Mouse (Mus musculus) A20 (cell line): ENCODE results near the gene Col9a1.

ENCODE experiments used
- DNase-seq: peaks from one replicate; pipeline ENCODE4 v3.0.0-alpha.2; 2011; ENCODE audit warnings: low read depth, low spot score

The Col9a1 gene

DNA sequence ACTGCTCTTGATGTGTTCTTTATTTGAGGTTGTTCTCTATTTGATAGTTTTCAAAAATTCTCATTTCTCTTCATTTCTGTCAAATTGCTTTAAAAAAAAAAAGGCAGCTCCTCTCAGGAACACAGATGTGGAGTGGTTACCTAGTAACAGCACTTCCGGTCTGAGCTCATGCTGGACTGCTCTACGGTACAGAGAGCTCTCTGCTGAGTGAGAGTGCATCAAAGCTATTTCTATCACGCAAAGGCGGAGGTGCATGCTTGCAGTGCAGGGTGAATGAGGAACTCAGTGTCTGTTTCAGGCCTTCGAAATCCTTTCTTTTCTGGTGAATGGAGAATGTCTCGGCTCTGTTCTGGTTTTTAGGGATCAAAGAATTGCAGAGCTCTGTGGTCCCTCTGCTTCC, 41.6 kb downstream of the Col9a1 start:
- DNase-seq = peak; percentile 83

DNA sequence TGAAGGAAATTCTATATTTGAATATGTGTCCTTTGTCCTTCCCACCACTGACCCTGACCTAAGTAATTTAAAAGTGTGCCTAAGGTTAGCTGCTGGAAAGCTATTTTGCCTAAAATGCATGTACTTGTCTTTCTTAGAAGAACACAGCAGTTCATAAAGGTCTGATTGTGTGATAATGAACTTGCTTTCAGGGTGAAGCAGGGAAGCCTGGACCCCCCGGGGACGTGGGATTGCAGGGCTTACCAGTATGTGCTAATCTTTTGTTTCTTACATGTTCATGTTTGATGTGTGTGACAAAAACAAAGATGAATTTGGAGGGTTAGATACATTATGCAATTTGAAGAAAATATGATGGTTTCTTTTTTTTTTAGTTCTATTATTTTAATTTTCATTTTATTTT, 44.8 kb downstream of the Col9a1 start:
- no peak for DNase-seq

DNA sequence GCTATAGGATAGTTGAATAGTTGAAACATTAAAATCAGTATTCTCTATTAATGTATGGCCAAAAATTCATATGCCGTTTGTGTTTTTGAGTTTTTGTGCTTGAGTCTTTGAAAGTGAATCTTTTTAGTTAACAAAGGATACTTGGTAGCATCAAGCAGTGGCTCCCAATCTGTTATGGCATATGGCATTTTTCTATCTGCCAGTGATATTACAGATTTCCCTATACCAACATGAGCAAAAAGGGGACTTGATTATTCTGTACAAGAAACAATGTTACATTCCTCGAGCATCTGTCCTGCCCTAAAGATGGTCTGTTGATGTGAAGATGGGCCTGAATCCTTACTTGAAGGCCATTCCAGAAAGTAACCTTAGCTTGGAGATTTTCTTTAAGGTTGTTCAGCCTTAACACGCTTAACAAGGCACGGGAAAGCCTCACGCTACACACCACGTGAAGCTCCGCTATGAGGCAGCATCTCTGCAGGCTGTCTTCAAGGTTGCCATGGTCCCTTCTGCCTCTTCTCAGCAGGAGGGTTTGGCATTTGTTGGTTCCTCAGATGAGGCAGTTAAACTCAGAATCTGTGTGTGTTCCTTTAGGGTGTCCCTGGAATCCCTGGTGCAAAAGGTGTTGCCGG, 45.7 kb downstream of the Col9a1 start:
- DNase-seq = no peak

DNA sequence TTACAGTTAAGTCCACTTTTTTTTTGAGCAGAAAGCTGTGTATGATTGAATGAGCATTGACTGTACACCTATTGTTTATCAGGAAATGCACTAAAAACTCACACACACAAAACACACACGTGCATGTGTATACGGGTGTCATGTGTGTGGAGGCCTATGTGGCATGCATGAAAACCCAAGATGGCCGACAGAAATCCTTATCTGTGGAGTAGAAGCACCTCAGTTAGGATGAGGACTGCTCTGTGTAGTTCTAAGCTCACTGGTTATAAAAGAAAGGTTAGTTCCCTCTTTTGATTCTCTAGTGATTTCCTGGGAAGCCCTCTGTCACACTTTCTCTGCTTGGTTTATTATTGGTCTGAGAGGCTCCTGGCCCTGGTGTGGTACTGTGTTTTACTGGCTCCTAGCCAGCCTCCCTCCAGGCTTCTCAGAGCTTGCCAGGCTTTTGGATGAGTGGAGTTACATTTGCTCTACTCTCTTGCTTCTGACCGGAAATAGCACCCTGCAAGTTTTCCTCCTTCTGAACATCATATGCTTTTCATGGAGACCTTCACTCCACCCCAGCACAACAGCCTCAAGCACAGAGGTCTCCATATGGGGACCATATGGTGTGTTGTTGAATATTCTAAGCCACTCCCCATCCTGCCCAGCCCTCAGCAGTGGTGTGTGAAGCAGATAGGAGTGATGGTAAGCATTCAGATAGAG, 48.6 kb downstream of the Col9a1 start:
- DNase-seq = no peak

DNA sequence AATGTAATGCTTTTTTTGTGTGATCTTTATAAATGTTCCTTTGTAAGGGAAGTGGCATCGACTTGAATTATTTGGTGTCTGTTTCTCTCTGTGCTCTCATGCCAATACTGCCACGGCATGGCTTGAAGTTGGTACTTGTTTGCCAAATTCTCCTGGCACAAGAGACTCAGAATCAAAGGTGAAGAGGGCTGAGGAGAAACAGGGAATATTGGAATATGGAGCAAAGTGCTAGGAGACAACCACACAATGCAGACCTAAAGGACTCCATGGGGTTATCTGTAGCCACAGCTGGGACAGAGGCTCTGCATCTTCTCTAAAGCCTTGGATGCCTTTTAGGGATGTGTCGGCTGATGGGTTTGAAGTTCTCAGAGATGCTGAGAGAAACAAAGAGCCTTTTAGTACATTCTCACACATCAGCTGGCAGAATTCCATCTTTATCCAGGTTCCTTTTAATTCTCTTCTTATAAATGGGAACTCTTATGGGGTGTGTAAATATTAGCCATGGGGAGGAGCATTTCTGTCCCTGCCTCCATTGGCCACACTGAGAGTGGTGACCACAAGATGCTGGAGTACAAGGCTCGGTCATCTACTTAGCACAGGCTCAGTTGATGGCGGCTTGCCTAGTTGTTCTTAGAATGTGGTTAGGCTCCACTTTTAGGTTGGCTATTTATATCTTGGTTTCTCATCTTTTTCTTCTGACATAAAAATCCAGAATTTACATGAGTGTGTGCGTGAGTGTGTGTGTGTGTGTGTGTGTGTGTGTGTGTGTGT, 49.7 kb downstream of the Col9a1 start:
- DNase-seq = no peak

DNA sequence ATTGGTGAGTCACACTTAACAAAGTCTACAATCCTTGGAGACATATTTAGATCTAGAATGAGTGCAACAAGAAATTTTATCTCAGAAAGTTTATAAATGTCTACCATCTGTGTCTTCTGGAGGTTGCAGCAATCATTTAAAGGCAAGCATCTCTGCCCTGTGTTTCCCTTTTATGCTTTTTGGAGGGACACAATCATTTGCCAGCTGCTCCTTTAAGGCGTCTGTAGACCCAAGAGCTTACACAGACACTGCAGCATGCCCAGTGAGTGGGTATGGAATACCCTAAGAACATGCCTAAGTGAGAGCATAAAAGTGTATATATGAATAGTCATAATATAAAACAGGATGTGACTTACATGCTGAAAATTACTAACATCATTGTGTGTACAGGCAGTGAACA, 52.1 kb downstream of the Col9a1 start:
- DNase-seq = no peak

DNA sequence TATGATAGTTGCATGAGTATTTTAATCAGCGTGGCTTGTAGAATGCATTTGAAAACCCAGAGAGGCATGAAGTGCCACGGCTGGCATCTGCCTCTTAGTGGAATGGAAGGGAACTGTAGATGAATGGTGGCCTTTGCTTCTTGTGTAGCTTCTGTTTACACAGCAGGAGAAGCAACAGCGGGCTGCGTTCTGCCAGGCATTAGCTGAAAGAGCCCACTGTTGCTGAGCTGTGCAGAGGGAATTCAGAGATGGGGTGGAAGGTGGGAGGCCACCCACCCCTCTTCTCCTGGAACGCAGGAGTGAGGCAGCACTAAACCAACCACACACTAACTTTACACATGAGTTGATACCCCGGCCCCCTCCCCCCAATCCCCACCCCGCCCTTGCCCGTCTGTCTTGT, 53.0 kb downstream of the Col9a1 start:
- no peak for DNase-seq

DNA sequence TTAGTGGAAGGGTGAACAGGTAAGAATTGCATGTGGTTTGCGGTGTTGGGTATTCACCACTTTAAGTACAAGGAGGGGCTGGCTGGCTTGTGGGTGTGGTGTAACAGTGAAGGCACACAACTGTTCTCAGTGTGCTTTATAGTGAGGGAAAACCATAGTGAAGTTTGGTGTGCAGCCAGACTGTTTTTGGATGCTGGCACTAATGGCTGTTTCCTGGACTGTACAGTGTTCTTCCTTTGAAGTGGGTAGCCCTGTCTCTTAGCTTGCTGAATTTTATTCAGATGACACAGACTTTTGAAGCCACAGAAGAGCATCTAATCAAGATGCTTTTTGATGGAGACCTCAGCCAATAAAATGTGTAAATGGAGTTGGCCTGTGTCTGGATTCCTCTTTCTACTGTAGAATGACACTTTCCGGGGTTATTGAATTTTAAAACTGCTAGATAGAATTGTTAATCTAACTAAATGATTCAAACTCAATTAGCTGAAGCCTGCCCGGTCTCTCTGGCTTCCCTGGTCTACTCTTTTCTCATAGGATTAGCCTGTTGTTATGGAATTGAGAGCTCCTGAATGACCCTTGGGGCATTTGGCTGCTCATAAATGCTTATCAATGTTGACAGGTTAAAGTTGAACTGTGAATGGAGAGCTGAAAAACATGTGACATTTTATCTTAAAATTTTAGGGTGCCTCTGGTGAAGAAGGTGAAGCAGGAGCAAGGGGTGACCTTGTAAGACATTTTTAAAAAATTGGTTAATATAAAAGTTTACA, 54.3 kb downstream of the Col9a1 start:
- DNase-seq = no peak

DNA sequence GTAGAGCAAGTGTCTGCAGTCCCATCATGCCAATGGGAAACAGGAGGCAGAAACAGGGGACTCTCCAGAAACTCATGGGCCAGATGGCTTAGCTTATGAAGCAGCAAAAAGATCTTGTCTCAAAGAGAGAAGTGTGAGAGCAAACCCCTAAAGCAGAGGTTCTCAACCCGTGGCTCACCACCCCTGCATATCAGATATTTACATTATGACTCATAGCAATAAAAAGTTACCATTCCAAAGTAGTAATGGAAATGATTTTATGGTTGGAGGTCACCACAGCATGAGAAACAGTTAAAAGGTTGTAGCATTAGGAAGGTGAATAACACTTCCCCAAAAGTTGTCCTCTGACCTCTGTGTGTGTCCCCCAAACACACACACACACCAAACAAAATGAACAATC, 58.9 kb downstream of the Col9a1 start:
- no peak for DNase-seq

DNA sequence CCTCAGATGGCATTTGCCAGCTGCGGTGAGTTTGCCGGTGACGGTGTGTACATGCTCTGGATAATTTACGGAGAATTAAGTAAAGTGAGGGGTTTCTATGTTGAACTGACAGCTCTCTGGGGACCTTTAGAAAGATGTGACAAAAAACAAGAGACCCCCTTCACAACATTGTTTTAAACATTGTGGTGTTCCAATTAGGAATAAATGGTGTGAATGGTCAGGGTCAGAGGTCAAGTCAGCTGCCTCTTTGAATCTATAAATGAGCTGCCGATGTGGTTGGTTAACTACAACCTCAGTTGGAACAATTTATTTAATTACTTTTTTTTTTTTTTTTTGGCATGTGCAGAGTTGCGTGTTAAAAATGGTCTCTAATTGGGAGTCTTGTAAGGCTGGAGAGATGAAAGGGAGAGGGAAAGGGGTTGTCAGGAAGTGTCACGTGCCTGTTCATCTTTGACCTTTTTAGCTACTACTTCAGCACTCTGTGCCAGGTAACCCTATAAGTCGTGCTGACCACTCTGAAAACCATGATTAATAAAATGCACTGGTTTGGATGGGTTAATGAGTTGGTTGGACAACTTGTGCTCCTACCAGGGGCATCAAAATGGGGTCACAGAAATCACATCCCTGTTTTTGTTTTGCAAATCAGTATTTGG, 62.8 kb downstream of the Col9a1 start:
- DNase-seq = no peak

DNA sequence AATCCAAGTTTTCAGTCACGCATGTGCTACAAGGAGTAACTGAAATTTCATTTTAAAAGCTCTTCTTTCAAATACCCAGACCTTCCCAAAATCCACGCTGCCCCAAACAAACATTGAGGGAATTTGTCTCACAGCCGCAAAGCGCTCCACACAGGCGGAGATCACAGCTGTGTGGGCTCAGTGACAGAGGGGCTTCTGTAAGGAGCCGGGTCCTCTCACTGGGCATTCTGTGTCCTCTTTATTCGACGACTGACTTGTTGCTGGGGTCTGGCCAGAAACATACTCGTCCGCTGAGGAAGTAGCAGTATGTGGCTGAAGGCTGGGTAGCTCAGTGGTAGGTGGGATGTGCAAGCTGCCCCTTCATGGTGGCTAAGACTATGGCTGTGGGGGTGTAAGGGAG, 67.5 kb downstream of the Col9a1 start:
- no peak for DNase-seq

DNA sequence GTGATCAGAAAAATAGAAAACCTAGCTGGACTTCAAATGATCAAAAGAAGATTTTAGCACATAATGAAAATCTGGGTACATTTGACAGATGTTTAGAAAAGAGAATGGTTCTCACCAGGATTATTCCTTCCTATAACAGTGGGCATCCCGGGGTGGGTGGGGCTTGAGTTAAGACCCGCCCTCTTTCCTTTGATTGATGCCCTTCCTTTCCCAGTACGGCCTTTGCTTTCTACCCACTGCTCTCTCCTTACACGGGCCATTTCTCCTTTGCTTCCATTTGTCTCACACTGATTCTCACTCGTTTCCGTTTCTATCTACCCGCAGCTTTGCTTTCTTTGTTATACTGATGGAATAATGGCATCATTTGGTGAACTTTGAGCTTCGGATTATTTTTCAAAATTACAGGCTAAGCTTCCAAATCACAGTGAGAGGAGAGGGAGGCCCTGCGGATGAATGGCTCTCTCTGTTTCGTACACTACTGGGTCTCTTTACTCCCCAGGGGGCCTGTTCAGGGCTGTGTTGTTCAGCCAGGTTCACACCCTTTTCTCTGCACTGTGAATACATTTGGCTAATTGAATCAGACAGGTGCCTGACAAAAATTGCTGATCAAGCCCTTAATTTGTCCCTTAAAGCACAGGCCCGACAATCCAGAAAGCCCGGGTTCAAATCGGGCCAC, 68.4 kb downstream of the Col9a1 start:
- DNase-seq = no peak

DNA sequence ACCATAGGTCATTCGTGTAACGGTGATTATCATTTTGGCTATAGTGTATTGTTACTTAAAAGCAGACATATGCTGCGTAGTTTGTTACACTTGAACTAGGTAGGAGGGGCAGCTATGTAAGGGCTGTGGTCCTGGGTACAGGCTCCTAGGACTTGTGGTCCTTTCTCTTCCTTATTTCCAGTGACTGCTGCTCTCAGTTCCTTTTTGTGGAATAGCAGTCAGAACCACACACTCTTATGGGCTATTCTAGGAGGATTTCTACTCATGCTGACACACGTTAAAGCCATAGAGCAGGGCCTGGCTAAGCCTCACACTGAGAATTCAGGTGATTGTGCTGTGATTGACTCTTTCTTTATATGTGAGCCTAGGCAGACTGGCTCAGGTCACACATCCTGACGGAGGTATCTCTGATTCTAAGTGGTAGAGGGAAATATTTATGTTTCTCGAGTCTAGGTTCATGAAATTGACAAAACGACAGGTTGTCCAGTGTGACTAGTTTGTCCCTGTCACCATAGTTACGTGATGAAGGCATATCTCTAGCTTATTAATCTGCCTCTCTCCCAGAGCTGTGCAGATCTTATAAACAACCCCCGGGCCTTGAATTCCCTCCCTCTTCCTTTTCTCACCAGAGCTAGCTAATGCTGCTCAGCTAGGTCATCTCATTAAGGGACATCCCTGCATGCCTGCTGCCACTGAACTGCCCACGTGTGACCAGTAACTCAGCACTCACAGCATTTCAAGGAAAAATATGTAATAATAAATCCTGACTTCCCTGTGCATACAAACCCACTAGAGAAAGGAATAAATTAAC, 71.1 kb downstream of the Col9a1 start:
- DNase-seq = no peak

DNA sequence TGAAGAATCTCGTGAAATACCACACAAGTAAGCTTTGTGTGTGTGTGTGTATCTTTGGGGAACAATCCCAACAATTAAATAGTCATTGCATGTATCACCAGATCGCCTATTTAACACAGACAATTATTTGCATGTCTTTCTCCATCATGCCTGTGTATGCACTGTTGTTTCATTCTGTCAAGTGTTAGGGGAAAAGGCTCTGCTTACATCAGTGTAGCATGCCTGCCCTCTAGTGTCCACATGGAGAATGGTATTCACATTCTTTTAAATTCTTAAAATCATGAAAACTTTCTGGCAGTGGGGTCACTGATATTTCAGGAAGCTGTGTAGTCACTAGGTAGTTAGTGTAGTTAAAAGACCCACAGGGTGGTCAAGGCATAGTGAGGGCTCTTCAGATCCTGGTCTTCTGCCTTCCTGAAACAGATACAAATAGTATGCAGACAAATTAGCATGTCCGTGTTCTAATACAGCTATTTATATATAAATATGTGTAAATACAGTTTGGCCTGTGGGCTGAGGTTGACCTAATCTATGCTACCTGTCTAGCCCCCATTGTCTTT, 71.8 kb downstream of the Col9a1 start:
- peak; percentile 54 for DNase-seq

DNA sequence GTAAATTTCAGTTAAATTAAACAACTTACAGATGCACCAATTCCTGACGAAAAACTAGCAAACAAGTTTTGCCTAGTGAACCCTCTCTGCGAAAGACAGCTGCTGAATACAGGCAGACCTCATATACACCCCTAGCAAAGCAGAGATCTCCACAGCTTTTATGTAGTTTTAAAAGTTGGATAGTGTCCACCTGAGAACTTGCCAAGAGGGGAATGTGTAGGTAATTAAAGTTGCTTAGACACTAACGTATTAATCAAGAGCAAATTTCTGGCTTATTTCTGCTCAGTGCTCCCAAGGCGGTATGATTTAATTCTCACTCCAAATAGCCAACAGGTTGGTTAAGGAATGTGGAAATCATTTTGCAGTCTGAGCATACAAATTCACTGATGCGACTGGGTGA, 80.6 kb downstream of the Col9a1 start:
- no peak for DNase-seq

DNA sequence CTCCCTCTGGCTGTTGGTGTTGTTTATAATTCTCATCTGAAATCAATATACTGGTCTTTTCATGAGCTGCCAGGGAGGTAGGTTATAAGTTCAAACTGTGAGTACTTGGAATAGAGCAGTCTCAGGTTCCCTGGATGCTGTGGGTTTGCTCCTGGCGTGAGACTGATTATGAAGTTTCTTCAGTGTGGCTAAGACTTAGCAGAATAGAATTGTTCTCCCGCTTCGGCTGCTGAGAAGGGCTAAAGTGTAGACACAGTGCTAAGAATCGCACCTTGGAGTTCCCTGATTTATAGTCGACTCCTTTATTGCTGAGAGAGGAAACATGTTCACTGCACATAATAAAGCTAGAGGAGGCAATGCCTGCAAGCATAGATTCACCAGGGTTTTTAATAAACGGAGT, 82.0 kb downstream of the Col9a1 start:
- no peak for DNase-seq

DNA sequence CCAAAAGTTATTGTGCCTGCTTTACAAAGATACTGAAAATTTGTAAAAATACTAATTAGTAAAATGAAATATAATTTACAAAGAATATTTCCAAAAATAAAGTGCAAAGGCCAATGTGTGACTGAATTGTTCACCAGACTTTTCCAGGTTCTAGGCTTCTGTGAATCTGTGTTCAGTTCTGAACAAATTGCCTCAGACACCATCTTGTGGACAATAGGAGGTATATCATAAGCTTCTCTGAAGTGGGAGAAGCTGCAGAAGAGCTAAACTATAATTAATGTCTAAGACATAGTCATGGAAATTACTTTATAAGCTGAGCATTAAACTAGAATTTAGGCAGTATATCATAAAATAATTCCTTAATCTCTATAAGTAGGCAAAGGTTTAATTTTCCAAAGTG, 83.8 kb downstream of the Col9a1 start:
- DNase-seq = no peak

DNA sequence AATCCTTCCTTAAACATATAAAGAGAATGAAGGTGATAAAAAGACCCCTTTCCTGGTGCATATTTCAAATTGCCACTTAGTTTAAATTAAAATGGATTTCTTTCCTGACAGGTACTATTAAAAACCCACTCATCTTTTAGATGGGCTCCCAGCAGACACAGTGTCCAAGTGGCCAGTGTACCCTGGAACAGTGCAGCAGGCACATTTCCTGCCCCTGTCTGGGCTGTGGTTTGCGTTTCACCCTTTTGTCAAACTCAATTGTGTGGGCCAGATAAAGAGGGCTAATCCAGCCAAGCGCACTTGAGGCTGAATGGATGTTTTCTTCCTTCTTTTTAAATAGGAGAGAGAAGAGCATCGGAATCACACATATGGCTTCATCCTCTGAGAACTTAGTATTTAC, 89.6 kb downstream of the Col9a1 start:
- no peak for DNase-seq

DNA sequence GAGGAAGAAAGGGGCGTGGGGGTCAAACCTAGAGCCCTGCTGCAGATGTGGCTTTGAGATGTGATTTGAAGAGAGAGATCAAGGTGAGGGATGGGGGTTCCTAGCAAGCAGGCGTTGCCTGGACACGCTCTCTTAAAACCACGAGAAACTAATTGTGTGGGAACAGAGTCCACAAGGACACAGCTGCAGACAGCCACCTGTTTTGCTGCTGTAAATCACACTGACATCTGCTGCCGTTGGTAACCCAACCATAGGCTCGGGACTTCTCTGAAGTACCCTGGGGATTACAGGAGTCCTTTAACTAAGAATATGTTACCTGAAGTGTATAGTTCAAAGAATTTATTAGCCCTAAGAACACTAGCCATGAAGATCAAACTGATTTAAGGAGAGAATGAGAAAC, 109.0 kb downstream of the Col9a1 start:
- DNase-seq = peak; percentile 29

DNA sequence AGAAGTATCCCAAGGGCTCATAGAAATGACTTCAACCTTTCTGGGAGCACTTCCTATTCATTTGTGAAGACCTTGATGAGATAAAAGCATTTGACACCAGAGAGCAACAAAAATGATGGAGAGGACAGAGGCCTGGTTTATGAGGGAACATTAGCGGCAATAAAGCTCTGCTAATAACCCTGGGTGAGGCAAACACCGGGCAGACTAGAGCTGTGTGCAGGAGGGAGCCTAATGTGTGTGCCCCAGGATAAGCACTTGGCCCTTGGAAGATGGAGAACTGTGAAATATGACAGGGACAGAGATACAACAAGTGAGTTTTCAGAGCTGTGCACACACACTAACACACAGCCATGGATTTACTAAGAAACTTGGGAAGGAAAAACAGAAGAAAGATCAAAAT, 115.1 kb downstream of the Col9a1 start:
- no peak for DNase-seq
